Mouse (Mus musculus) Muller cell, postnatal 12 days (primary cell): ENCODE results near the gene Kcnn3.
A peak's percentile ranks its signal among the peaks of the same experiment; 100 is the strongest.

Source experiments
- DNase-seq: peaks from one replicate; pipeline ENCODE4 v3.0.0-alpha.2; 2015; ENCODE audit errors: inconsistent ontology term

The Kcnn3 gene

DNA sequence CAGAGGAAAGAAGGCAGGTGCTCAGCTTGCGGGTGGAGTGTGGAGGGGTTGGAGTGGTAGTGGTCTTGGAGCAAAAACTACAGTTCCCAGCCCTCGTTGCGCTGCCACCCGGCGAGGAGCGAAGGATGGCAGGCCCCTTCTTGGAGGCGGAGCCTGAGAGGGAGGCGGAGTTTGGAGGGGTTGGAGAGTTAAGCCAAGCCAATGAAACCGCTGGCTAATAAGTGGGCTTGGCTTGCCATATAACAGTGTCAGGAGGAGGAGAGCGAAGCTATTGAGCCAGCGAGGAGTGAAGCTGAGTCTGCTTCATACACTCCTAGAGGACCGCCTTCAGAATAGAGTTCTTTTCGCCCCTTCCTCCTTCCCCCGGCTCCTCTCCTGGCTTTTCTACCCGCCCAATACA is at the start of gene Kcnn3:
Gene Kcnn3 (plus strand): TSS at position 271 of the 400 bp plus-strand sequence.
- peak; percentile 81 for DNase-seq

- DNase-seq = no peak
These were observed 47.7 kb upstream of the Kcnn3 start for GRCm38 (mm10) chr3:89472280-89472679.

- no peak for DNase-seq
These were observed 46.1 kb upstream of the Kcnn3 start for GRCm38 (mm10) chr3:89473838-89474237.

DNA sequence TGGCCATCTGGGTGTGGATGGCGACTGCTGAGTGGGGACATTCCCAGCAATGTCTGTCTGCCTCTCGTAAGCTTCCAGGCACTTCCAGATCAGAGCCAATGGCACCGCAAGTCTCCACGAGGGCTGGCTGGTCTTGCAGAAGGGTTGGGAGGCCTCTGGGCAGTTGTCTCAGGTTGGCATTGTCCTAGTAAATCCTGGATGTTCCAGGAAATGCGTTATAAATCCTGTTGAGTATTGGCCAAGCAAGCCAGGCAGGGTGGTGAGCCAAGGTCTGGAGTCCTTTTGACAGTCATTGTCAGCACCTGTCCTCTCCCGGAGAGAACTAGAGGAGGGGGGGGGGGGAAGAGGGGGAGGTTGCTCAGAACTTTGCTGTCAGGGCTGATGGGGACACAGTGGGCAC is 40.9 kb upstream of the Kcnn3 start:
- no peak for DNase-seq

DNA sequence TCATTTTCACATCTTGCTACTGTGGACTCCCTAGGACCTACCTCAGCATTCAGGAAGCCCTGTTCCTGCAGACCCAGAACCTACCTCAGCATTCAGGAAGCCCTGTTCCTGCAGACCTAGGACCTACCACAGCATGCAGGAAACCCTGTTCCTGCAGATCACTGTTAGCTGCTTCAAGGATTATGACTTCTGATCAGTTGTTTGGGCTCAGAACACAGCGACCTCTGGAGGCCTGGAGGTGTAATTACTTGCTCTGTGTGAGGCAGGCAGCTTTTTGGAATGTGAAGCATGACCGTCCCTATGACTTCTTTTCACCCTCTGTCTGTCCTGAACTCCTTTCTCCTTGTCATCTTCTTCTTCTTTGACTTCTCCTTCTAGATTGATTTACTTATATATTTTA is 38.5 kb upstream of the Kcnn3 start:
- no peak for DNase-seq

GRCm38 (mm10) chr3:89482249-89482648 is 37.7 kb upstream of the Kcnn3 start:
- no peak for DNase-seq

GRCm38 (mm10) chr3:89484766-89485524 is 35.0 kb upstream of the Kcnn3 start:
- DNase-seq = peak; percentile 67

- peak; percentile 27 for DNase-seq
These were observed 33.9 kb upstream of the Kcnn3 start for GRCm38 (mm10) chr3:89486111-89486510.

DNA sequence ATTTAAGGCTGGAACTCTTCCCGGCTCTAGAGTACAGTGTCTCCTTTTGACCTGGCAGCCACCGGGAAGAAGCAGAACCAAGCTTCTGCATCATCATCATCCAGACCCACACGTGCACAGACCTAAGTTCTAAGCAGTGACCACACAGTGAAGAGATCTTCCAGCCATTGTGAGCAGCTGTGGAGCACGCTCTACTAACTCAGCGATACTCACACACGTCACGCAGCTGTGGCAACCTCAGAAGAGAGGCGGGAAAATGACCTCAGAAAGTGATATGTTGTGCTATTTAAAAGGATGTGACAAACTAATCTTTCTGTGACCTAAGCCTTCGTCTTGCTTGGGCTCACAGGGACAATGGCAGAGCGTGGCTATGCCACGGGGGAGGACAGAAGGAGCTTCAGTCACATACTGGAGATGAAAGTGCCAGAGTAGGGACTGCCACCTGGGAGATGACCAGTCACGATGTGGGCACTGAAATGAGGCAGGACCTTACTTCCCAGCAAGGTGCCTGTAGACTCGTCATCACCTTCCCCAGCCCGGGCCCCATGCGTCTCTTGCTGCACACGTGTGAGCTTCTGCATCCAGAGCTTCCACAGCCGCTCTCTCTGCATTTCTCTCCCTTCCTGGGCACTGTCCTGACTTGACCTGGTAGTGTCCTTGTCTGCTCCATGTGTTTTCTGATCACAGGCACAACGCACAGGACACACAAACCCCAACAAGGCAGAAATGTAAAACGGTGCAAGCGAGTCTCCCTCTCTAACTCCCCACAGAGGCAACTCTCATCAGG is 32.9 kb upstream of the Kcnn3 start:
- no peak for DNase-seq

GRCm38 (mm10) chr3:89490790-89491189 is 29.2 kb upstream of the Kcnn3 start:
- no peak for DNase-seq

DNA sequence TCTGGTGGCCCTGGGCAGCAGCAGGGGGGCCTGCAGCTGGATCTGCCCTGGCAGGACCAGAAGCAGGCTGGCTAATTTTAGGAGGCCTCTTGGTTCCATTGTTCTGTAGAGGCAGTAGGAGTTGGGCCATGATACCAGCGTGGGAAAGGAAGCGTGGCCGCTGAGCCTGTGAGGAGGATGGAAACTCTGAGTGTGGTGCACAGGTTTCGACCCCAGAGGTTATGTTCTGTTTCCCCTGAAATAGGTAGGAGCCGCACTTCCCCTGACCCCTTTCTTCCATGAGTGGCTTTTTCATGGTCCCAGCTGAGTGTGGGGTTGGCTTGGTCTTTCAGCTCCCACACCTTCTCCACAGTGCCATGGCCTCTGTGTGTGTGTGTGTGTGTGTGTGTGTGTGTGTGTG is 28.4 kb upstream of the Kcnn3 start:
- DNase-seq = no peak

GRCm38 (mm10) chr3:89492701-89493151 is 27.2 kb upstream of the Kcnn3 start:
- DNase-seq = no peak

- no peak for DNase-seq
These were observed 25.3 kb upstream of the Kcnn3 start for GRCm38 (mm10) chr3:89494630-89495029.

GRCm38 (mm10) chr3:89496366-89496765 is 23.6 kb upstream of the Kcnn3 start:
- DNase-seq = no peak

GRCm38 (mm10) chr3:89499696-89500095 is 20.3 kb upstream of the Kcnn3 start:
- peak; percentile 40 for DNase-seq

- DNase-seq = no peak
These were observed 18.5 kb upstream of the Kcnn3 start for GRCm38 (mm10) chr3:89501486-89501885.

- DNase-seq = no peak
These were observed 17.4 kb upstream of the Kcnn3 start for GRCm38 (mm10) chr3:89502551-89502950.

DNA sequence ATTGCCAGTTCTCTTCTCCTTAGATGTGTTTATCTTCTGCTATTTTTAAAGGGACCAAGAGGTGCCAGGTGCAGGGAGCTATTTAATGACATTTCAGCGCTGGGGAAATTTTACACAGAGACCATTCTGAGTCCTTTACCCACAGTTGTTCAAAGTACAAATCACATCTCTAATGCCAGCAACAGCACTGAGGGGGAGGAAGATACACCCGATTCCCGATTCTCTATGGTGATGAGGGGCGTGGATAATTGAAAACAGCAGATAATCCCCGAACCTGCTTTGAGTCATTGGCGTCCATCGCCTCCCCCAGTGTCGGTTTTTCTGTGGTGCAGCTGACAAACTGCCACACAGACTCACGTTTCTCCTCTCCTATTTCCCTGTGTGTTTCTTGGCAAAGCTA is 11.9 kb upstream of the Kcnn3 start:
- DNase-seq = no peak

GRCm38 (mm10) chr3:89510979-89511378 is 9.0 kb upstream of the Kcnn3 start:
- DNase-seq = peak; percentile 43

DNA sequence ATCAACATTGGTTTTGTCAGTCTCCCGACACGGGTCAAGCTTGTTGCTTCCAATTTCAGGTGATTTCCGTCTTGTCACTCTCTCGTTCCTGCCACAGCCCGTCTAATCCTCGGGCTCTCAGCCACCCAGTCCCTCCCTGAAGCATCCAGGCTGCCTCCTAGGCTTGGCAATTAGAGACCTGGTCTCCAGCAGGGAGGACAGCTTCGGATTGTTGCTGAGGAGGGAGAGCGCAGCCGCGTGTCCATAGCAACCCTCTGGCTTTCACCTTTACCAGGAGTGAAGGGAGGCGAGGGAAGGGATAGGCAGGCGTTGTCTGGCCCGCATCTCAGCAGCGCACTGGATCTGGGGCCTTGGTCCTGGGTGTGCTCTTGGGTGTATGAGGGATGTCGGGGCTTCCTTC is 8.6 kb upstream of the Kcnn3 start:
- no peak for DNase-seq

DNA sequence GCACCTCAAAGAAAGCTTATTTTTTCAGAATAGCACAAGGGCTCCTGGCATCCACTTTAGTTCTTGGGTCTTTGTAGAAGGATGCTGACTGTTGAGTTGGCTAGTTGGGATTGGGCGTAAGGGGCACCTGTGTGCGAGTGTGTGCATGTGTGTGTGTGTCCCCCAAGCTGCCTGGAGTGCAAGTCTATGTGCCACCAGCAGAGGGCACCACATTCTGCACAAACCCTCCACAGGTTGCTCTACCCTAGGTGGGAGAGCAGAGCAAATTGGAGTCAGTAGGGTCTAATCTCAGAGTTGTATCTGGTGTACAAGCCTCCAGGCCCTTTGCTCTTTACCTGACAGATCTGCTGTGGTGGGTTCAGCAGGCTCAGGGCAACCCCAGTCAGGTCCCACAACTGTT is 7.7 kb upstream of the Kcnn3 start:
- DNase-seq = no peak

DNA sequence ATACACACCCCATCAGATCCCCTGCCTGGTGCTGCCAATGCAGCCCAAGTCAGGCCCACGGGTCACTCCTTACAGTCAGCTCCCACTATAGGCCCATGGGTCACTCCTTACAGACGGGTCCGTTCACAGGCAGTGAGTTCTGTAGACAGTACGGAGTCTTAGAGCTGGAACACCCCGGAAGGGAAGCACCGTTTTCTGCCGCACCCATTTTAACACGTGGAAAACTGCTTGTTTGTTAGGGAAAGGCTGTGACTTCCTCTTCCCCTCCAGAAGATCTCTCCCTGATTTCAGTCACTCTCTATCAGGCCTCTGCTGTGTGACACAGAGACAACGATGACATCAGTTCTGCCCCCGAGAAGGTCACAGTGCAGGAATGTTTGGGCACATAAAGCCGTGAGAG is 4.5 kb upstream of the Kcnn3 start:
- no peak for DNase-seq

GRCm38 (mm10) chr3:89516321-89516720 is 3.6 kb upstream of the Kcnn3 start:
- no peak for DNase-seq
